Mouse (Mus musculus): Measurements from ENCODE around the gene Minpp1.
"Not testable (repeated sequence)": the region's sequence is repeated elsewhere in the genome, so short reads cannot be mapped to it uniquely, and the experiment has no call there.

The Minpp1 gene

GRCm38 (mm10) chr19:32485681-32486105 lies at the start of gene Minpp1:
Gene Minpp1, plus strand, starts transcription at chr19:32485769.
- DNase-seq: peak; percentile 84

- no peak for DNase-seq
Observed at GRCm38 (mm10) chr19:32439356-32439755, 46.2 kb upstream of the Minpp1 start.

GRCm38 (mm10) chr19:32441568-32441967 lies 44.0 kb upstream of the Minpp1 start:
- peak; percentile 79 for DNase-seq

- no peak for DNase-seq
Observed at GRCm38 (mm10) chr19:32448931-32449330, 36.6 kb upstream of the Minpp1 start.

GRCm38 (mm10) chr19:32452231-32452630 lies 33.3 kb upstream of the Minpp1 start:
- DNase-seq: no peak

- DNase-seq: peak; percentile 15
Observed at GRCm38 (mm10) chr19:32456744-32457143, 28.8 kb upstream of the Minpp1 start.

- DNase-seq: not testable (repeated sequence)
Observed at GRCm38 (mm10) chr19:32457631-32458030, 27.9 kb upstream of the Minpp1 start.

GRCm38 (mm10) chr19:32463037-32463436 lies 22.5 kb upstream of the Minpp1 start:
- no peak for DNase-seq

- no peak for DNase-seq
Observed at GRCm38 (mm10) chr19:32465228-32465627, 20.3 kb upstream of the Minpp1 start.

- DNase-seq: no peak
Observed at GRCm38 (mm10) chr19:32466478-32466877, 19.1 kb upstream of the Minpp1 start, which contains the start of gene Rpl9-ps6. Gene Rpl9-ps6, minus strand, starts transcription at chr19:32466578.

GRCm38 (mm10) chr19:32467325-32467724 lies 18.2 kb upstream of the Minpp1 start:
- no peak for DNase-seq

- peak; percentile 83 for DNase-seq
Observed at GRCm38 (mm10) chr19:32470059-32470497, 15.5 kb upstream of the Minpp1 start.

- no peak for DNase-seq
Observed at GRCm38 (mm10) chr19:32470570-32471263, 14.9 kb upstream of the Minpp1 start.

GRCm38 (mm10) chr19:32476016-32476711 lies 9.4 kb upstream of the Minpp1 start:
- no peak for DNase-seq

GRCm38 (mm10) chr19:32476712-32477052 lies 8.9 kb upstream of the Minpp1 start:
- no peak for DNase-seq

- DNase-seq: no peak
Observed at GRCm38 (mm10) chr19:32480255-32480654, 5.3 kb upstream of the Minpp1 start.

- DNase-seq: no peak
Observed at GRCm38 (mm10) chr19:32480791-32481442, 4.7 kb upstream of the Minpp1 start.

GRCm38 (mm10) chr19:32481511-32481910 lies 4.1 kb upstream of the Minpp1 start:
- no peak for DNase-seq

GRCm38 (mm10) chr19:32484941-32485660 lies 468 bp upstream of the Minpp1 start:
- DNase-seq: no peak

GRCm38 (mm10) chr19:32486106-32486724 lies 646 bp downstream of the Minpp1 start:
- peak; percentile 80 for DNase-seq

GRCm38 (mm10) chr19:32487595-32488255 lies 2.2 kb downstream of the Minpp1 start:
- no peak for DNase-seq

Data from lung, postnatal 36 days (tissue).